Mouse (Mus musculus): ENCODE data around the gene Mycs. TPM values are rescaled to one million over a fixed set of nuclear protein-coding genes. Genes with fewer than 3 reads are reported as not detected.

Gene Mycs
- polyA plus RNA-seq (2017; shearing (Covaris generic)), result not detected

- ATAC-seq, result no peak
Observed at GRCm38 (mm10) chrX:5469165-5469564, at the start of gene Mycs. Gene Mycs, minus strand, starts transcription at chrX:5469265.

DNA sequence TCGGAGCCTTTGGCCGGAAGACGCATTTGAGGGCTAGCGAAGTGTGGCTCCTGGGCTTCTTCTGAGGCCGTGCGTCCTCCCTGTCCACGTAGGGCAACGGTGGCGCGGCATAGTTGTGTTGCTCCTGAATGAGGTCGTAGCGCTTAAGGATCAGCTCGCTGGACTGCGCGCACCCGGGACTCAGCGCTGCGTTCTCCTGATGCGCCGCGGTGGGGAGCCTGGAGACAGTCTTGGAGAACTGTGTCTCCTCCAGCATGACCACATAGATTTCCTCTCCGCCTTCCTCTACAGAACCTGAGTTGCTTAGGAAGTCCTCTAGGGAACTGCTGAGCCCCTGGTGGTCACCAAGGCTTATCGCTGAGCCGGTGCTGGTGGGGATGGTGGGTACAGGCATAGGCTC is 1.0 kb downstream of the Mycs start:
- no peak for ATAC-seq

Other genes with a start within 250 kb of the Mycs start
- not detected for gene Btbd35f7, start 199.8 kb upstream of the Mycs start, polyA plus RNA-seq (2017; shearing (Covaris generic))